Mouse (Mus musculus) neural tube, embryonic 11.5 days (tissue): ENCODE measurements around the gene Spag7. TPM values are rescaled to one million over a fixed set of nuclear protein-coding genes. Genes with fewer than 3 reads are reported as not detected.
A peak's percentile ranks its signal among the peaks of the same experiment; 100 is the strongest.

Source experiments
- ATAC-seq: fragments of 200-750 bp; cut with Nextera tagmentation; 2 replicates; pipeline ENCODE4 v1.8.0; 2017; ENCODE audit warnings: moderate number of reproducible peaks, mild to moderate bottlenecking, moderate TSS enrichment, moderate library complexity; ENCODE audit not compliant: insufficient read depth, low FRiP score, low TSS enrichment
- DNase-seq: peaks from one replicate; pipeline ENCODE4 v3.0.0-alpha.2; 2015; ENCODE audit warnings: low spot score
- H3K27ac ChIP-seq: fragments of 300-500 bp; sonication (generic); 2 replicates; pipeline ENCODE4 v1.5.1; 2014; ENCODE audit warnings: low read depth, mild to moderate bottlenecking, low read length
- H3K27me3 ChIP-seq: fragments of 300-500 bp; sonication (generic); 2 replicates; pipeline ENCODE4 v1.6.1; 2014; ENCODE audit warnings: mild to moderate bottlenecking, low read length, mixed read lengths; ENCODE audit not compliant: control insufficient read depth, insufficient read depth
- H3K36me3 ChIP-seq: fragments of 300-500 bp; sonication (generic); 2 replicates; pipeline ENCODE4 v1.6.1; 2014; ENCODE audit warnings: mild to moderate bottlenecking, low read length, moderate library complexity, mixed read lengths; ENCODE audit not compliant: control insufficient read depth, insufficient read depth
- H3K4me1 ChIP-seq: fragments of 300-500 bp; sonication (generic); 2 replicates; pipeline ENCODE4 v1.6.1; 2014; ENCODE audit warnings: low read length, mixed read lengths; ENCODE audit not compliant: control insufficient read depth, insufficient read depth
- H3K4me2 ChIP-seq: fragments of 300-500 bp; sonication (generic); 2 replicates; pipeline ENCODE4 v1.6.1; 2014; ENCODE audit warnings: low read depth, mild to moderate bottlenecking, moderate library complexity
- H3K4me3 ChIP-seq: fragments of 300-500 bp; sonication (generic); 2 replicates; pipeline ENCODE4 v1.5.1; 2014; ENCODE audit warnings: low read depth, low read length
- H3K9ac ChIP-seq: fragments of 300-500 bp; sonication (generic); 2 replicates; pipeline ENCODE4 v1.6.1; 2014; ENCODE audit warnings: mild to moderate bottlenecking, low read length
- H3K9me3 ChIP-seq: fragments of 300-500 bp; sonication (generic); 2 replicates; pipeline ENCODE4 v1.6.1; 2016; ENCODE audit warnings: low read length; ENCODE audit not compliant: control insufficient read depth
- WGBS: fragments of 180-500 bp; shearing (Covaris S2); extraction: QIAGEN DNeasy Blood & Tissue Kit; methylation state at CpG from one replicate; pipeline ENCODE4 v1.1.7; 2014; 5-methylcytosine and 5-hydroxymethylcytosine counted together
- microRNA-seq: library from miRNA; unstranded; fragments of <30 nt; microRNA quantifications from one replicate; pipeline ENCODE4, GENCODE M21; 2016
- polyA plus RNA-seq: library from polyadenylated mRNA; unstranded; fragments of >200 nt; fragmentation: Nextera tagmentation; extraction: Ambion mirVana; gene quantifications from 2 replicates; pipeline ENCODE4 v1.2.1, GENCODE M21; 2014

The Spag7 gene
- polyA plus RNA-seq, 1 experiment from 2014 or later = 152 TPM

DNA sequence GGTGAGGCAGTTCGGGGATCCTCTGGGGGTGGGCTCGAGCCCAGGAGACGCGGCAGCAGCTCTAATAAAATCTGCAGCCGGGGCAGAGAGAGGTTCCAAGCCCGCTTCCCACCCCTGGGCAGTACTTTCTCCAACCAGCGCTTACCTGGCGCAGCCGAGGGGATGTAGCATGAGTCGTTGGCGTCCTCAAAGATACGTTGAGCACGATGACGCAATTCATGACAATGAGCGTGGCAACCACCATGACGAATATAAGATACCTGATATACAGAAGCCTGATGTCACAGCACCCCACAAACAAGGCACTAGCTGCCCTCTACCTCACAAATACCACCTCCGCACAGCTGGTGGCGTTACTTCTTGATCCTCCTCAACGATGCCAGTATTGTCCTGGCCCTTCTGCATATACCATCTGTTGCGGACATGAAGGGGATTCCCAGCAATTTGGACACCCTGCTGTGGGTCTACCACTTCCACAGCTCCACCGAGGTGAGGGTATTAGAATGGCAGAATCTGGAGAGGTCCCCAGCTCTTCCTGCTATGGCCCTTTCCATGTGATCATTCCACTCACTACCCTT, 53.6 kb downstream of the Spag7 start, which contains the start of gene 4930544D05Rik:
4930544D05Rik (plus strand) TSS at position 333 of the 578 bp plus-strand sequence.
- DNase-seq (no peak), ATAC-seq (no peak)
- peak within 1 kb of the TSS; percentile 31; the same call in 1 of the 2 replicates for H3K9ac ChIP-seq
- 15% methylated on average over 21 of the region's 21 CpGs for WGBS
- peak within 1 kb of the TSS; percentile 20 for H3K4me3 ChIP-seq
- H3K9me3 ChIP-seq = no peaks in the 10 kb centered on the region
- H3K36me3 ChIP-seq = peaks cover 3% of the 10 kb centered on the region
- no peaks in the 10 kb centered on the region for H3K27me3 ChIP-seq
- peak within 1 kb of the TSS; percentile 40 for H3K4me2 ChIP-seq
- H3K4me1 ChIP-seq = peaks cover 4% of the 10 kb centered on the region; the same call in 1 of the 2 replicates
- H3K27ac ChIP-seq = no peak within 1 kb of the TSS

GRCm38 (mm10) chr11:70615074-70615473, 54.1 kb downstream of the Spag7 start:
- Histone ChIP-seq H3K9me3 (no peaks in the 10 kb centered on the region), H3K9ac (peak overlapping the region; percentile 31; the same call in 1 of the 2 replicates), H3K27me3 (no peaks in the 10 kb centered on the region), H3K4me3 (peak overlapping the region; percentile 20), H3K4me1 (peaks cover 4% of the 10 kb centered on the region; the same call in 1 of the 2 replicates), H3K36me3 (peaks cover 5% of the 10 kb centered on the region), H3K4me2 (peak overlapping the region; percentile 40), H3K27ac (no peak overlapping the region)
- ATAC-seq = no peak
- WGBS = 3% methylated on average over 17 of the region's 17 CpGs
- DNase-seq = peak; percentile 56

Small RNA genes lying within 50 kb of the gene (microRNA-seq; reads per million reads assigned to microRNA genes)
- not detected for gene Mir6925

Other genes with a start within 250 kb of the Spag7 start
- 24.2 and 31.0 TPM in 2 replicates for gene Arrb2, start 236.8 kb downstream of the Spag7 start, polyA plus RNA-seq
- gene Med11, start 217.5 kb downstream of the Spag7 start, polyA plus RNA-seq = 39.1 and 41.6 TPM in 2 replicates
- gene Zmynd15, start 210.0 kb downstream of the Spag7 start, polyA plus RNA-seq = 0.19 TPM in 1 of 2 replicates, not detected in the other
- 0.84 and 0.93 TPM in 2 replicates for gene Cxcl16, start 209.4 kb downstream of the Spag7 start, polyA plus RNA-seq
- gene Tm4sf5, start 164.2 kb downstream of the Spag7 start, polyA plus RNA-seq = not detected in 2 replicates
- 0.39 TPM in 1 of 2 replicates, not detected in the other for gene Vmo1, start 154.8 kb downstream of the Spag7 start, polyA plus RNA-seq
- 0.20 TPM in 1 of 2 replicates, not detected in the other for gene Gltpd2, start 150.2 kb downstream of the Spag7 start, polyA plus RNA-seq
- 898 and 923 TPM in 2 replicates for gene Psmb6, start 144.0 kb downstream of the Spag7 start, polyA plus RNA-seq
- gene Gm40193, start 136.5 kb downstream of the Spag7 start, polyA plus RNA-seq = not detected in 2 replicates
- gene Pld2, start 129.4 kb downstream of the Spag7 start, polyA plus RNA-seq = 2.9 and 4.0 TPM in 2 replicates
- 15.0 and 16.0 TPM in 2 replicates for gene Mink1, start 106.5 kb downstream of the Spag7 start, polyA plus RNA-seq
- gene 4930544D05Rik, start 53.6 kb downstream of the Spag7 start, polyA plus RNA-seq = not detected in 2 replicates
- gene Chrne, start 50.2 kb downstream of the Spag7 start, polyA plus RNA-seq = 0.41 TPM in 1 of 2 replicates, not detected in the other
- 1.3 and 1.6 TPM in 2 replicates for gene Gp1ba, start 30.3 kb downstream of the Spag7 start, polyA plus RNA-seq
- gene Rnf167, start 22.2 kb downstream of the Spag7 start, polyA plus RNA-seq = 86.4 and 92.9 TPM in 2 replicates
- 142 and 146 TPM in 2 replicates for gene Slc25a11, start 21.9 kb downstream of the Spag7 start, polyA plus RNA-seq
- 1,399 and 1,464 TPM in 2 replicates for gene Pfn1, start 14.8 kb downstream of the Spag7 start, polyA plus RNA-seq
- gene Eno3, start 12.2 kb downstream of the Spag7 start, polyA plus RNA-seq = 39.3 and 48.9 TPM in 2 replicates
- 10.7 and 10.8 TPM in 2 replicates for gene Camta2, start 18.7 kb upstream of the Spag7 start, polyA plus RNA-seq
- 0.86 and 1.3 TPM in 2 replicates for gene Inca1, start 30.7 kb upstream of the Spag7 start, polyA plus RNA-seq
- 5.4 and 6.5 TPM in 2 replicates for gene Kif1c, start 31.1 kb upstream of the Spag7 start, polyA plus RNA-seq
- gene Zfp3, start 94.8 kb upstream of the Spag7 start, polyA plus RNA-seq = 9.9 and 10.6 TPM in 2 replicates
- gene Scimp, start 143.2 kb upstream of the Spag7 start, polyA plus RNA-seq = 0.29 TPM in 1 of 2 replicates, not detected in the other
- gene Rabep1, start 175.4 kb upstream of the Spag7 start, polyA plus RNA-seq = 39.3 and 40.7 TPM in 2 replicates